Mouse (Mus musculus) lung, postnatal 0 days (tissue): Measurements from ENCODE around the gene Rab11fip5. TPM values are rescaled to one million over a fixed set of nuclear protein-coding genes. Genes with fewer than 3 reads are reported as not detected.

Experiments
- ATAC-seq: fragments of 200-750 bp; cut with Nextera tagmentation; 2 replicates; pipeline ENCODE4 v1.8.0; 2017; ENCODE audit warnings: moderate library complexity
- DNase-seq: peaks from one replicate; pipeline ENCODE4 v3.0.0-alpha.2; 2016; ENCODE audit warnings: low spot score
- H3K27ac ChIP-seq: fragments of 300-500 bp; sonication (generic); 2 replicates; pipeline ENCODE4 v1.5.1; 2014; ENCODE audit warnings: antibody characterized with exemption, mild to moderate bottlenecking, low read length, mixed read lengths
- H3K27me3 ChIP-seq: fragments of 300-500 bp; sonication (generic); replicated peaks from 2 replicates; pipeline ENCODE4 v1.6.1; 2014; ENCODE audit warnings: low read length, mixed read lengths; ENCODE audit not compliant: insufficient read depth
- H3K36me3 ChIP-seq: fragments of 300-500 bp; sonication (generic); 2 replicates; pipeline ENCODE4 v1.6.1; 2014; ENCODE audit warnings: low read length, mixed read lengths; ENCODE audit not compliant: insufficient read depth
- H3K4me1 ChIP-seq: fragments of 300-500 bp; sonication (generic); 2 replicates; pipeline ENCODE4 v1.6.1; 2014; ENCODE audit warnings: antibody characterized with exemption, low read depth, low read length, mixed read lengths; ENCODE audit not compliant: insufficient read depth
- H3K4me2 ChIP-seq: fragments of 300-500 bp; sonication (generic); replicated peaks from 2 replicates; pipeline ENCODE4 v1.6.1; 2014; ENCODE audit warnings: low read depth, mild to moderate bottlenecking, low read length, moderate library complexity, mixed read lengths
- H3K4me3 ChIP-seq: fragments of 300-500 bp; sonication (generic); 2 replicates; pipeline ENCODE4 v1.5.1; 2014; ENCODE audit warnings: low read depth, low read length
- H3K9ac ChIP-seq: fragments of 300-500 bp; sonication (generic); replicated peaks from 2 replicates; pipeline ENCODE4 v1.6.1; 2014; ENCODE audit warnings: low read depth, mild to moderate bottlenecking
- H3K9me3 ChIP-seq: fragments of 300-500 bp; sonication (generic); 2 replicates; pipeline ENCODE4 v1.6.1; 2016; ENCODE audit warnings: low read length, mixed read lengths
- CTCF ChIP-seq: IDR thresholded peaks from 2 replicates; pipeline ENCODE4 v1.5.1; 2016; ENCODE audit warnings: antibody characterized with exemption, mild to moderate bottlenecking
- EP300 ChIP-seq: IDR thresholded peaks from 2 replicates; pipeline ENCODE4 v1.6.1; 2016; ENCODE audit warnings: antibody characterized with exemption, mild to moderate bottlenecking, control low read depth
- WGBS: fragments of 180-500 bp; shearing (Covaris S2); extraction: QIAGEN DNeasy Blood & Tissue Kit; methylation state at CpG from one replicate; pipeline ENCODE4 v1.1.7; 2014; 5-methylcytosine and 5-hydroxymethylcytosine counted together
- polyA plus RNA-seq: library from polyadenylated mRNA; unstranded; fragments of >200 nt; fragmentation: Nextera tagmentation; extraction: Ambion mirVana; gene quantifications from 2 replicates; pipeline ENCODE4 v1.2.1, GENCODE M21; 2015

Gene Rab11fip5
- polyA plus RNA-seq, 1 experiment from 2014 or later, result 11.2 TPM

DNA sequence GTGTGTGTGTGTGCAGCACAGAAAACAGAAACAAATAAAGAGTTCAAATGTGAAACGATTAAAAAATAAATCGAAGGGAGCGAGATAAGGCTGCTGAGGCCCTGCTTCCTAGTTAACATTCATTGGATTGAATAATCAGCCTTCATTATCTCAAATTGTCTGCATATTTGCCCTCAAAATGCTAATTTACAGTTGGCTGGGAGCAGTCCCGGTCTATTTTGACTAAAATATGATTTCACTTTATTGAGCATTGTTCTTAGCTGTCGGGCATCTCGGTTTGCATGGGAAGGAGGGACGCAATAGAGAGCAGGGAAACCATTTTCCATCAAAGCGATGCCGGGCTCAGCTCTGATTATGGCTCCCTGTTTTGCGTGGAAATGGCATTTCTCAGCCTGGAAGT is 28.6 kb upstream of the Rab11fip5 start:
- no peak for TF ChIP-seq EP300
- Histone ChIP-seq H3K4me1 (no peaks in the 10 kb centered on the region), H3K27ac (no peak overlapping the region), H3K4me3 (no peak overlapping the region), H3K4me2 (no peak overlapping the region), H3K36me3 (no peaks in the 10 kb centered on the region), H3K9me3 (no peaks in the 10 kb centered on the region), H3K9ac (no peak overlapping the region), H3K27me3 (no peaks in the 10 kb centered on the region)
- 76% methylated on average over 10 of the region's 10 CpGs for WGBS
- no peak for DNase-seq
- no peak for ATAC-seq

DNA sequence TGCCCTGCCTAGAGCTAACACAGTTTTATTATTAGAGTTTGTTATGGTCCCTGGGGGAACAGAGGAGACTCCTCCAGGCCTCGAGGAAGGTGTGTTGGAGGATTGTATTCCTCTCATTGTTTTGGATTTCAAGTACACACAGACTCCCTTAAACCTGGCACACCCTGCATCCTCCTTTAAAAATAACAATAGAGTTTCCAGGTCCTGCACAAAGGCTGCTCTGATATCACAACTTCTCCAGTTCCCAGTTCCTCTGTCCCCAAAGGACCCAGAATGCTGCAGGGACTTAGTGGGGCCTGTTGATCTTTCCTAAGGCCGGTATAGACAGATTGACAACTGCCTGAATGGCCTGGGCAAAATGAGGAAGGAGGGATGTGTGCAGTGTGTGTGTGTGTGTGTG is 28.2 kb upstream of the Rab11fip5 start:
- Histone ChIP-seq H3K27me3 (no peaks in the 10 kb centered on the region), H3K9ac (no peak overlapping the region), H3K27ac (no peak overlapping the region), H3K4me3 (no peak overlapping the region), H3K36me3 (no peaks in the 10 kb centered on the region), H3K4me2 (no peak overlapping the region), H3K4me1 (no peaks in the 10 kb centered on the region), H3K9me3 (no peaks in the 10 kb centered on the region)
- ATAC-seq, result no peak; the same call in 1 of the 2 replicates
- 32% methylated on average over 2 of the region's 2 CpGs for WGBS
- DNase-seq, result no peak
- no peak for TF ChIP-seq EP300
- no peak for TF ChIP-seq CTCF

GRCm38 (mm10) chr6:85399715-85400114 is 25.3 kb upstream of the Rab11fip5 start:
- no peaks in the 10 kb centered on the region for H3K9me3 ChIP-seq
- H3K27ac ChIP-seq, result no peak overlapping the region
- no peak for ATAC-seq
- no peak overlapping the region for H3K4me2 ChIP-seq
- H3K27me3 ChIP-seq, result no peaks in the 10 kb centered on the region
- H3K36me3 ChIP-seq, result no peaks in the 10 kb centered on the region
- no peak overlapping the region for H3K9ac ChIP-seq
- no peak for DNase-seq
- TF ChIP-seq CTCF (no peak), EP300 (no peak)
- WGBS, result 34% methylated on average over 5 of the region's 5 CpGs
- H3K4me3 ChIP-seq, result no peak overlapping the region
- no peaks in the 10 kb centered on the region for H3K4me1 ChIP-seq

- no peak overlapping the region for H3K4me2 ChIP-seq
- WGBS, result 29% methylated on average over 1 of the region's 1 CpGs
- H3K9me3 ChIP-seq, result no peaks in the 10 kb centered on the region
- ATAC-seq, result no peak
- no peak overlapping the region for H3K9ac ChIP-seq
- no peak overlapping the region for H3K4me3 ChIP-seq
- H3K27me3 ChIP-seq, result no peaks in the 10 kb centered on the region
- no peak for DNase-seq
- H3K27ac ChIP-seq, result no peak overlapping the region
- no peaks in the 10 kb centered on the region for H3K36me3 ChIP-seq
- no peaks in the 10 kb centered on the region for H3K4me1 ChIP-seq
- no peak for TF ChIP-seq EP300
- TF ChIP-seq CTCF, result peak; percentile 68
Observed at GRCm38 (mm10) chr6:85397165-85397564, 22.7 kb upstream of the Rab11fip5 start.

DNA sequence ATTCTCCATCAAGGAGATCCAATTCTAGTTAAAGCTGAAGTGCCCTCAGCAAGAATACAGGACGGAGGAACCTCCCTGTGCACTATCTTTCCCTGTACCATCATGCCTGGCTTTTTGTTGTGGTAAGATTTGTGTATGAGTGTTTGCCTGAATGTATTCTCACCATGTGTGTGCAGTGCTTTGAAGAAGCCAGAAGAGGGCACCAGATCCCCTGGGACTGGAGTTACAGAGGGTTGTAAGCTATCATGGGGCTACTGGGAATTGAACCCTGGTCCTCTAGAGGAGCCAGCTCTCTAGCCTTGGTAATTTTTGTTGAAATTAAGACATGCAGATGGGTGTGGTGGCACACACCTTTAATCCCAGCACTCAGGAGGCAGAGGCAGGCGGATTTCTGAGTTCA is 20.9 kb upstream of the Rab11fip5 start:
- Histone ChIP-seq H3K4me2 (no peak overlapping the region), H3K4me3 (no peak overlapping the region), H3K9me3 (no peaks in the 10 kb centered on the region), H3K27ac (no peak overlapping the region), H3K36me3 (no peaks in the 10 kb centered on the region), H3K27me3 (no peaks in the 10 kb centered on the region), H3K4me1 (no peaks in the 10 kb centered on the region), H3K9ac (no peak overlapping the region)
- no peak for TF ChIP-seq EP300
- no peak for TF ChIP-seq CTCF
- WGBS, result 76% methylated on average over 2 of the region's 2 CpGs
- ATAC-seq (no peak), DNase-seq (no peak)

DNA sequence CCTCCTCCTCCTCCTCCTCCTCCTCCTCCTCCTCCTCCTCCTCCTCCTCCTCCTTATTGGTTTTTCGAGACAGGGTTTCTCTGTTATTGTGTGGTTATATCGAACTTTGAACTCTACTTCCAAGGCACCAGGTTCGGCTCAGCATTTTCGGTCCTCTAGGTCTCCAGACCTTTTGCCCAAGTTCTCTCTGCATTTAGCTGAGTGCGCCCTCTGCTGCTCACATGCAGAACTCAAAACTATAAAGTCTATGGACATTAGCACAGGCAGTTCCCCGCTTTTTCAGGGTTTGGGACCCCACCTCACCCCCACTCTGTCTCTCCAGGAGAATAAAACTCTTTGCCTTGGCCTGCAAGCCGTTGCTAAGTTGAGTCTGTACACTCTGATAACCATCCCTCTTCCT is 17.4 kb upstream of the Rab11fip5 start:
- Histone ChIP-seq H3K9me3 (no peaks in the 10 kb centered on the region), H3K27ac (no peak overlapping the region), H3K4me2 (no peak overlapping the region), H3K4me3 (no peak overlapping the region), H3K4me1 (no peaks in the 10 kb centered on the region), H3K36me3 (no peaks in the 10 kb centered on the region), H3K27me3 (no peaks in the 10 kb centered on the region), H3K9ac (no peak overlapping the region)
- 21% methylated on average over 5 of the region's 7 CpGs for WGBS
- TF ChIP-seq EP300, result no peak
- TF ChIP-seq CTCF, result peak; percentile 79
- peak; percentile 79 for DNase-seq
- ATAC-seq, result no peak

DNA sequence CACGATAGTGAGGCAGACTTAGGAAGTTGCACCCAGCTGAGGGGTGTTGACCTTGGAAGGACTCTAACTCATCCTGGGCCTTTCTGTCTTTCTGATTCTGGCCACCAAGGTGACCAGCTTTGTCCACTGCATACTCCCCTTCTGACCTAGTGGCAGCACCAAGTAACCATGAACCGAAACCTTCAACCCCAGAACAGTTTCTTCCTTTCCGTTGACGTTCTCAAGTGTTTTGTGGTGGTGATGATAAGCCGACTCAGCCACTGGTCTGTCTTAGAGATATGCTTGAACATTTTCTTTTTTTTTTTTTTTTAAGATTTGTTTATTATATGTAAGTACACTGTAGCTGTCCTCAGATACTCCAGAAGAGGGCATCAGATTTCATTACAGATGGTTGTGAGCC is 14.2 kb upstream of the Rab11fip5 start:
- Histone ChIP-seq H3K4me2 (no peak overlapping the region), H3K27ac (no peak overlapping the region), H3K4me3 (no peak overlapping the region), H3K27me3 (no peaks in the 10 kb centered on the region), H3K9me3 (no peaks in the 10 kb centered on the region), H3K9ac (no peak overlapping the region), H3K36me3 (no peaks in the 10 kb centered on the region), H3K4me1 (no peaks in the 10 kb centered on the region)
- DNase-seq, result no peak
- no peak for TF ChIP-seq EP300
- TF ChIP-seq CTCF, result no peak
- no peak for ATAC-seq
- 66% methylated on average over 5 of the region's 5 CpGs for WGBS
